Mouse (Mus musculus) liver, adult 2 months (tissue): ENCODE results near the gene Prmt3. TPM values are rescaled to one million over a fixed set of nuclear protein-coding genes. Genes with fewer than 3 reads are reported as not detected.

Experiments
- DNase-seq: peaks from one replicate; pipeline ENCODE4 v3.0.0-alpha.2; 2011; ENCODE audit warnings: low read depth, low spot score; ENCODE audit errors: extremely low read depth
- H3K27ac ChIP-seq: fragments of 200-500 bp; replicated peaks from 2 replicates; pipeline ENCODE4 v1.5.1; 2012; ENCODE audit warnings: low read depth, mild to moderate bottlenecking, control low read depth, inconsistent platforms, low read length; ENCODE audit not compliant: insufficient read depth
- H3K27me3 ChIP-seq: fragments of 200-500 bp; 2 replicates; pipeline ENCODE4 v1.6.1; 2012; ENCODE audit warnings: mild to moderate bottlenecking, moderate library complexity, low read length, inconsistent platforms; ENCODE audit not compliant: control insufficient read depth, insufficient read depth
- H3K36me3 ChIP-seq: fragments of 200-500 bp; 2 replicates; pipeline ENCODE4 v1.6.1; 2012; ENCODE audit warnings: low read length, inconsistent platforms; ENCODE audit not compliant: control insufficient read depth, insufficient read depth
- H3K4me1 ChIP-seq: fragments of 200-500 bp; 2 replicates; pipeline ENCODE4 v1.6.1; 2011; ENCODE audit warnings: low read length; ENCODE audit not compliant: control insufficient read depth, insufficient read depth
- H3K4me3 ChIP-seq: fragments of 200-500 bp; 2 replicates; pipeline ENCODE4 v1.5.1; 2011; ENCODE audit warnings: low read depth, mild to moderate bottlenecking, control low read depth, low read length, moderate library complexity; ENCODE audit not compliant: insufficient read depth
- H3K79me2 ChIP-seq: fragments of 200-500 bp; 2 replicates; pipeline ENCODE4 v1.6.1; 2012; ENCODE audit warnings: inconsistent platforms, mild to moderate bottlenecking, low read length, moderate library complexity; ENCODE audit not compliant: control insufficient read depth, insufficient read depth
- H3K9ac ChIP-seq: fragments of 200-500 bp; 2 replicates; pipeline ENCODE4 v1.6.1; 2012; ENCODE audit warnings: low read depth, mild to moderate bottlenecking, control low read depth, inconsistent platforms, low read length
- CTCF ChIP-seq: fragments of 200-500 bp; IDR thresholded peaks from 2 replicates; pipeline ENCODE4 v1.5.1; 2011; ENCODE audit warnings: low read depth, low read length, control low read depth
- POLR2A ChIP-seq: fragments of 200-500 bp; IDR thresholded peaks from 2 replicates; pipeline ENCODE4 v1.6.1; 2011; ENCODE audit warnings: low read length, control low read depth; ENCODE audit not compliant: insufficient read depth; ENCODE audit errors: extremely low read depth
- WGBS: fragments of 180-500 bp; shearing (Covaris S2); methylation state at CpG from one replicate; pipeline ENCODE4 v1.1.7; 2018; 5-methylcytosine and 5-hydroxymethylcytosine counted together
- polyA plus RNA-seq: library from polyadenylated mRNA; depleted of rRNA; stranded (reverse); fragments of >200 nt; gene quantifications from 2 replicates; pipeline ENCODE4 v1.2.3, GENCODE M21; 2012
- total RNA-seq: library from RNA; depleted of rRNA; stranded (reverse); fragments of >200 nt; gene quantifications from 2 replicates; pipeline ENCODE4 v1.2.3, GENCODE M21; 2014

Prmt3 gene
- total and polyA plus RNA-seq, 2 experiments = 6.7 to 10.5 TPM

DNA sequence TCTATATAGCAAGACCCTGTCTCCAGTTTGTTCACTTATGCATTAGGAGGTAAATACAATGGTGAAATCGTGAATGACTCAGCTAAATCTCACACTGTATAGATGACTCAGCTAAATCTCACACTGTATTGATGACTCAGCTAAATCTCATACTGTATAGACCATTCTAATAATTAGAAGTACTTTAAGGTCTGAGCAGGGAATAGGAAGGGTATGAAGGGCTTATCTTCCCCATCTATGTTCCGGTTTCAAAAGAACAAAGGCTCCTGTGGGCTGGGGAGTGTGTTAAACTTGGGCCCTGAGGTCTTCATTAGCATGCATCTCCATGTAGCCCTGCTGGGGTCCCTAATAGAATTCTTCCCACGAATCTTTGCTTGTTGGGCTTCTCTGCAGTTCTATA is 85.6 kb downstream of the Prmt3 start:
- WGBS = 84% methylated on average over 3 of the region's 3 CpGs
- TF ChIP-seq CTCF = no peak
- no peak for TF ChIP-seq POLR2A
- DNase-seq = no peak

DNA sequence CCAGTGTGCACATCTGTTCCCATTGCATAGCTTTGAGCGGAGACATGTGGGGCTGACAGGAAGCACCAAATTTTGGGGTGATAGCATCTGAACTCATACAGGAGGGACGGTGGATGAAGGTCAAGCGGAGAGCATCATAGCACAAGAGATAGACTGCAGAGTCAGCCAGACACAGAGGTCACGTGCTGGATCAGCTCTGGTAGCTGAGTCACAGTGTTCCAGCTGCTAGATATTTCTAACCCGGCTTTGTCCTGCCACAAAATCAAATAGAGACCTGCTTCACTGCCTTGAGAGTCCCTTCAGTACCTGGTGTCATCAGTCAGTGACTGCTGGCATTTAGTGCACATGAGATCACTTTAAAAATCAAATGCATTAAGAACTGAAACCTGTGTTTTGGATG is 91.5 kb downstream of the Prmt3 start:
- H3K79me2 ChIP-seq = no peaks in the 10 kb centered on the region
- no peaks in the 10 kb centered on the region for H3K27me3 ChIP-seq
- no peaks in the 10 kb centered on the region for H3K4me1 ChIP-seq
- no peaks in the 10 kb centered on the region for H3K36me3 ChIP-seq
- H3K9ac ChIP-seq = no peak overlapping the region
- no peak for DNase-seq
- 64% methylated on average over 5 of the region's 5 CpGs for WGBS
- no peak overlapping the region for H3K27ac ChIP-seq
- no peak overlapping the region for H3K4me3 ChIP-seq
- TF ChIP-seq POLR2A (no peak), CTCF (no peak)

More for the DNA sequence above, 85.6 kb downstream of the Prmt3 start:
- H3K4me3 ChIP-seq = no peak overlapping the region
- no peak overlapping the region for H3K27ac ChIP-seq
- no peak overlapping the region for H3K9ac ChIP-seq
- no peaks in the 10 kb centered on the region for H3K4me1 ChIP-seq
- no peaks in the 10 kb centered on the region for H3K27me3 ChIP-seq
- H3K36me3 ChIP-seq = peaks cover 6% of the 10 kb centered on the region; the same call in 1 of the 2 replicates
- H3K79me2 ChIP-seq = no peaks in the 10 kb centered on the region

DNA sequence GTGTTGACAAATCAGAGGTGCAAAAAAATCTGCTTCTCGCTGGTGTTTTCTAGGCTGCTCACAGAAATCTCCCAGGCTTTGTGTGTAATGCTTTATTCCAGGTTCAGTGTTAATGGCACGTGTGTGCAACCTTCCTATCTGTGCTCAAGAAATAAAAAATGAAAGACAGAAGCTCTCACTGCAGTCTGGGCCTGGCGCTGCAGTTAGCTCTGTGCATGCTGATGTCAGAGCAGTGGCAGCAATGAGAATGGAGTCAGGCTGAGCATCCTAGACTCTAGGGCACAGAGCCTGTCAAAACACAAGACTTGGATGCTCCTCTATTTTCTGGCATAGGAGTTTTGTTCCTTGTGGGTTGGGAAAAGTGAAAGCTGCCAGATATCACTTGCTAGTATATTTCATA is 92.1 kb downstream of the Prmt3 start:
- 73% methylated on average over 3 of the region's 3 CpGs for WGBS
- H3K79me2 ChIP-seq = no peaks in the 10 kb centered on the region
- TF ChIP-seq POLR2A (no peak), CTCF (no peak)
- no peak for DNase-seq
- no peaks in the 10 kb centered on the region for H3K36me3 ChIP-seq
- no peak overlapping the region for H3K4me3 ChIP-seq
- no peak overlapping the region for H3K27ac ChIP-seq
- H3K4me1 ChIP-seq = no peaks in the 10 kb centered on the region
- no peaks in the 10 kb centered on the region for H3K27me3 ChIP-seq
- no peak overlapping the region for H3K9ac ChIP-seq

DNA sequence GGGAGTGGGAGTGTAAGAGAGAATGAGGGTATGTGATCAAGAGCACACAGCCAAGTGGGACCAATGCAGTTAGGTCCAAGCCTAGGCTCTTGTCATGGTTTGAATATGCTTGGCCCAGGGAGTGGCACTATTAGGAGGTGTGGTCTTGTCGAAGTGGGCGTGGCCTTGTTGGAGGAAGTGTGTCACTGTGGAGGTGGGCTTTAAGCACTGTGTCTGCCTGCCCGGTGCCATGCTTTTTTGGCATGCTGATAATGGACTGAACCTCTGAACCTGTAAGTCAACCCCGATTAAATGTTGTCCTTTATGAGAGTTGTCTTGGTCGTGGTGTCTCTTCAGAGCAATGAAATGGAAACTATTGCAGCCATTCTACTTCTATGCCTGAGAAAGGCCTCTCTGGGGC is 99.2 kb downstream of the Prmt3 start:
- WGBS = 69% methylated on average over 5 of the region's 5 CpGs
- Histone ChIP-seq H3K27ac (no peak overlapping the region), H3K4me1 (no peaks in the 10 kb centered on the region), H3K36me3 (no peaks in the 10 kb centered on the region), H3K79me2 (no peaks in the 10 kb centered on the region), H3K9ac (no peak overlapping the region), H3K4me3 (no peak overlapping the region), H3K27me3 (no peaks in the 10 kb centered on the region)
- DNase-seq = no peak
- no peak for TF ChIP-seq CTCF
- TF ChIP-seq POLR2A = no peak

DNA sequence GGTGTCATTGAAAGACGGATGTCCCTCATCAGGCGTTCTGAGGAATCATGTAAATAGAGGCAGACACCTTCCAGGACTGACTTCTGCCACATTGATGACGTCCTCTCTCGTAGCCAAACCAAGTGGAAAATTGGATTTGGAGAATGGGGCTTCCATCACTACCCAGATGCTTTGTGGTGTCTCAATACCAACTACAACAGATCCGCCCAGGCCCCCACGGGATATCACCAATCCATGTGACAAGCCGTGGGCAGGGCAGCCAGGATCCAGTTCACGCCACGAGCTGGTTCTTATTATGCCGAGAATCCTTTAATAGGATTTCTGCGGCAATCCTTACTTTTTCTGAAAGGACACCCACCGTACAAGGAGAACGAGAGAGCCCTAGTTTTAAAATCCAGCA is 100.9 kb downstream of the Prmt3 start:
- DNase-seq = no peak

DNA sequence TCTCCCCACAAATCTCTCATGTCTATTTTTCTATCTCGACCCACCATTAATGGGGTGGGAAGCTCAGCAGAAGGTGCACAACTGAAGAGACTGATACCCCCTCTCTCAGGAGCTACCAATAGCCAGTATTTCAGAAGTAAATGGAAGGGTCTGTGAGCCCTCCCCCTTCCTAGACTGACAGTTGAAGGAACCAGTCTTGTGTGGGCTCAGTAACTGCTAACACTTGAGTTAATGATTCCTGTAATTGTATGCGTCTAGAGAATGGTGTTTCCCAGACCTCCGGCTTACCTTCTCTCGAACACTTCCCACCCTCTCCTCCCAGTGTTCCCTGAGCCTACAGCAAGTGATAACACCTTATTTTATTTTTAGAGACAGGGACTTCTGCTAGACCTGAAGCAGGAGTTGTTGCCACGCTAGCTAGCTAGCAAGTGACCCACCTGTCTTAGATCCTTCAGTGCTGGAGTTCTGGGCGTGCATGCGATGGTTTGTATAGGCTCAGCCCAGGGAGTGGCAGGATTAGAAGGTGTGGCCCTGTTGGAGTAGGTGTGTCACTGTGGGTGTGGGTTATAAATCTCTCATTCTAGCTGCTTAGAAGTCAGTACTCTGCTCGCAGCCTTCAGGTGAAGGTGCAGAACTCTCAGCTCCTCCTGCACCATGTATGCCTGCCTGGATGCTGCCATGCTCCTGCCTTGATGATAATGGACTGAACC is 102.0 kb downstream of the Prmt3 start:
- Histone ChIP-seq H3K27me3 (no peaks in the 10 kb centered on the region), H3K4me3 (no peak overlapping the region), H3K4me1 (no peaks in the 10 kb centered on the region), H3K36me3 (no peaks in the 10 kb centered on the region), H3K9ac (no peak overlapping the region), H3K27ac (no peak overlapping the region), H3K79me2 (no peaks in the 10 kb centered on the region)
- DNase-seq = no peak
- no peak for TF ChIP-seq POLR2A
- WGBS = 53% methylated on average over 8 of the region's 8 CpGs

More for the DNA sequence above, 100.9 kb downstream of the Prmt3 start:
- H3K9ac ChIP-seq = no peak overlapping the region
- WGBS = 84% methylated on average over 13 of the region's 13 CpGs
- TF ChIP-seq POLR2A (no peak), CTCF (no peak)
- H3K27ac ChIP-seq = no peak overlapping the region
- no peaks in the 10 kb centered on the region for H3K79me2 ChIP-seq
- no peaks in the 10 kb centered on the region for H3K4me1 ChIP-seq
- H3K36me3 ChIP-seq = no peaks in the 10 kb centered on the region
- H3K27me3 ChIP-seq = no peaks in the 10 kb centered on the region
- no peak overlapping the region for H3K4me3 ChIP-seq
